Mouse (Mus musculus) embryonic fibroblast, embryonic 13.5 days (primary cell): ENCODE measurements at regions not wholly inside any gene's neighbourhood (a gene's known extent, or its start where the extent isn't known, plus 50 kb on each side); places are given as distances from the start of the nearest gene placed in this dataset.

Source experiments
- CTCF ChIP-seq: IDR thresholded peaks from 2 replicates; pipeline ENCODE4 v1.5.1; 2011; ENCODE audit warnings: mild to moderate bottlenecking, control low read depth, low read length, moderate library complexity, borderline replicate concordance; ENCODE audit not compliant: insufficient read depth
- POLR2A ChIP-seq: IDR thresholded peaks from 2 replicates; pipeline ENCODE4 v1.6.1; 2011; ENCODE audit warnings: low read depth, mild to moderate bottlenecking, control low read depth, low read length, moderate library complexity

GRCm38 (mm10) chr15:17006139-17006538, 277.6 kb downstream of the Cdh9 start:
- no peak for TF ChIP-seq CTCF
- no peak for TF ChIP-seq POLR2A
